15 mouse cellular contexts compared by ENCODE assay signal in genomic region chr13:58478438-58478837, GRCm38 (mm10).
A peak's percentile ranks its signal among the peaks of the same experiment; 100 is the strongest.
DNase-seq lines count a peak whose midpoint lies in the region; ATAC-seq and TF ChIP-seq lines count a peak whose summit lies in the region.
"Had no signal": no experiment of that assay in that cellular context is flagged by ENCODE, and none has a peak within 500 bp of the region (broad histone marks: within the 10 kb centered on the region; RNA-seq: fewer than 3 reads in every experiment).

No protein-coding gene starts in this region.

- no peak overlapping the region for H3K4me2 ChIP-seq in hindbrain, embryonic 13.5 days
- H3K4me2 ChIP-seq in hindbrain, postnatal 0 days (ENCODE audit: low read depth, low read length), result no peak overlapping the region
- H3K4me2 ChIP-seq in lung, postnatal 0 days (replicated peaks; ENCODE audit: low read depth, low read length), result no peak overlapping the region
- H3K4me2 ChIP-seq: forebrain, embryonic 12.5 days; hindbrain, embryonic 14.5 days; lung, embryonic 14.5 days had no signal

- WGBS in hindbrain, embryonic 13.5 days, result 71% methylated on average over 5 of the region's 5 CpGs
- 65% methylated on average over 5 of the region's 5 CpGs for WGBS in hindbrain, postnatal 0 days
- 52% methylated on average over 5 of the region's 5 CpGs for WGBS in lung, postnatal 0 days

- H3K9ac ChIP-seq in hindbrain, embryonic 13.5 days, result 0 out of 2 replicates have a peak overlapping the region, but pooled peaks have one; percentile 3
- H3K9ac ChIP-seq in hindbrain, postnatal 0 days (replicated peaks; ENCODE audit: low read length), result no peak overlapping the region
- no peak overlapping the region for H3K9ac ChIP-seq in lung, postnatal 0 days (replicated peaks; ENCODE audit: low read depth)
- H3K9ac ChIP-seq: forebrain, embryonic 12.5 days; hindbrain, embryonic 14.5 days; lung, embryonic 14.5 days had no signal

- H3K9me3 ChIP-seq in hindbrain, embryonic 13.5 days, result no peaks in the 10 kb centered on the region
- H3K9me3 ChIP-seq in hindbrain, postnatal 0 days (ENCODE audit: low read length), result no peaks in the 10 kb centered on the region
- H3K9me3 ChIP-seq in lung, postnatal 0 days (ENCODE audit: low read length), result no peaks in the 10 kb centered on the region
- H3K9me3 ChIP-seq: forebrain, embryonic 12.5 days had no signal

- H3K4me1 ChIP-seq in hindbrain, embryonic 13.5 days (replicated peaks), result peaks cover 8% of the 10 kb centered on the region; the same call in 1 of the 2 replicates
- no peaks in the 10 kb centered on the region for H3K4me1 ChIP-seq in hindbrain, postnatal 0 days (ENCODE audit: insufficient read depth, low read length)
- H3K4me1 ChIP-seq in lung, postnatal 0 days (ENCODE audit: insufficient read depth, low read depth, low read length), result no peaks in the 10 kb centered on the region

- no peak for TF ChIP-seq EP300 in lung, postnatal 0 days (IDR thresholded peaks at IDR 0.05)

- H3K27ac ChIP-seq in hindbrain, embryonic 13.5 days, result no peak overlapping the region
- no peak overlapping the region; the same call in 1 of the 2 replicates for H3K27ac ChIP-seq in hindbrain, postnatal 0 days
- H3K27ac ChIP-seq in lung, postnatal 0 days (ENCODE audit: low read length), result no peak overlapping the region
- H3K27ac ChIP-seq: forebrain, embryonic 12.5 days; hindbrain, embryonic 14.5 days had no signal

- no peak overlapping the region for H3K4me3 ChIP-seq in hindbrain, embryonic 13.5 days
- H3K4me3 ChIP-seq in hindbrain, postnatal 0 days (ENCODE audit: low read length), result no peak overlapping the region
- no peak overlapping the region for H3K4me3 ChIP-seq in lung, postnatal 0 days (ENCODE audit: low read depth, low read length)
- H3K4me3 ChIP-seq: forebrain, embryonic 12.5 days had no signal

- no peak for DNase-seq in hindbrain, postnatal 0 days (ENCODE audit: low spot score)
- peak; percentile 19 for DNase-seq in lung, postnatal 0 days (ENCODE audit: low spot score)
- no peak for DNase-seq in lung, postnatal 14 days
- DNase-seq in kidney, postnatal 10 days, result peak; percentile 55
- DNase-seq in skeletal muscle tissue, adult 2 months (ENCODE audit: low read depth, low spot score), result peak; percentile 9
- DNase-seq: adrenal gland, adult 2 months; cerebellum, adult 2 months; lung, embryonic 14.5 days; retina, postnatal 1 day; thymus, postnatal 25 days had no signal

- TF ChIP-seq CTCF in hindbrain, postnatal 0 days (IDR thresholded peaks at IDR 0.05; ENCODE audit: low read depth), result no peak
- no peak for TF ChIP-seq CTCF in lung, postnatal 0 days (IDR thresholded peaks at IDR 0.05)

- ATAC-seq in hindbrain, embryonic 13.5 days (ENCODE audit: low FRiP score), result no peak
- ATAC-seq in hindbrain, postnatal 0 days, result no peak
- peak; percentile 38; the same call in 1 of the 2 replicates for ATAC-seq in lung, postnatal 0 days
- ATAC-seq in cerebellum, adult (ENCODE audit: insufficient number of reproducible peaks, low FRiP score, low TSS enrichment), result no peak
- ATAC-seq: intestine, postnatal 0 days had no signal

- no peaks in the 10 kb centered on the region for H3K27me3 ChIP-seq in hindbrain, embryonic 13.5 days
- H3K27me3 ChIP-seq in hindbrain, postnatal 0 days (ENCODE audit: insufficient read depth, low read length), result no peaks in the 10 kb centered on the region
- no peaks in the 10 kb centered on the region for H3K27me3 ChIP-seq in lung, postnatal 0 days (replicated peaks; ENCODE audit: insufficient read depth, low read length)
- H3K27me3 ChIP-seq: forebrain, embryonic 12.5 days had no signal

- no peaks in the 10 kb centered on the region for H3K36me3 ChIP-seq in hindbrain, embryonic 13.5 days
- H3K36me3 ChIP-seq in hindbrain, postnatal 0 days (ENCODE audit: insufficient read depth, low read length), result no peaks in the 10 kb centered on the region
- no peaks in the 10 kb centered on the region for H3K36me3 ChIP-seq in lung, postnatal 0 days (ENCODE audit: insufficient read depth, low read length)
- H3K36me3 ChIP-seq: forebrain, embryonic 12.5 days had no signal

Comparison
In these comparisons a context has a peak if more than half of its experiments do, and no peak if none do; other contexts are left out.
1. DNase-seq: peak in lung, postnatal 0 days (single experiment), kidney, postnatal 10 days (single experiment) and skeletal muscle tissue, adult 2 months (single experiment); none in hindbrain, postnatal 0 days (single experiment) and lung, postnatal 14 days (single experiment).